Mouse (Mus musculus) fat pad, adult 2 months (tissue): ENCODE results near the gene Nrgn.

Experiments
- DNase-seq: peaks from one replicate; pipeline ENCODE4 v3.0.0-alpha.2; 2011; ENCODE audit warnings: low read depth, low spot score; ENCODE audit errors: extremely low read depth

Gene Nrgn

DNA sequence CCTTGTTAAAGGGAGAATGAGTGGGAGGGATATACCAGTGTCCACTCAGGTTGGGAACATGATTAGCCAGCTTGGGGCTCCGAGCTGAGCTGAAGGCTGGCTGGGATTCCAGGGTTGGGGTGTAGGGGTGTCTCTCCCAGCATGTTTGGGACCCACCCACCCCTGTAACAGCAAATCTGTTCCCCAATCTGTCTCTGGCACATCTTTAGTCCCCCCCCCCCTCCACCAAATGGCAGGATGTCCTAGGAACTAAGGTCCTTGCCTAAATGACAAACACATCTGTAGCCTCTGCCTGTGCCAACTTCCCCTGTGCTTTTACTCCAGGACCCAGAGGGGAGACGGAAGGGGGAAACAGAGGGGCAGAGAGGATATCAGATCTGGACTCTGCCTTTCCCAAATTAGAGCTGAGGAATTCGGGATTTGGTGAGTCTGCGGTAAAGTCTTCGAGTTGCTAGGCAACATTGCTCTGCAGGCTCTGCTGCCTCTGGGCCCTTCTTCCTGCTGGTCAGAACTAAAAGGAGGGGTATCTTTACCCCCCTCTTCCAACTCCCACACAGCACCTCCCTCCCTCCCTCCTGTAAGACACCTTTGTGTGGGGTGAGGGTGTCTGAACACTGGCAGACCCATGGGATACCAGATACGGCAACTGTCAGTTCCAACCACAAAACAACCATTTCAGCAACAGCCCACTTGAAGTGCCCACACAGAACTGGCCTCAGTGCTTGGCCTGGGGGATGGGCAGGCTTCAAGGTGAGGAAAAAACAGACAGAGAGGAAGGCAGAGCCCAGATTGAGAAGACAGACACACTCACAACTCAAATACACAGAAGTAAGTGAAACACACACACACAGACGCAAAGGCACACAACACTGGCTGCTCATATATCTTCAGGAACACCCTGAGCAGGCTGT is 2.4 kb upstream of the Nrgn start, which contains the start of gene Siae:
Gene Siae, plus strand, starts transcription at position 861 of the 911 bp plus-strand sequence.
- no peak for DNase-seq

DNA sequence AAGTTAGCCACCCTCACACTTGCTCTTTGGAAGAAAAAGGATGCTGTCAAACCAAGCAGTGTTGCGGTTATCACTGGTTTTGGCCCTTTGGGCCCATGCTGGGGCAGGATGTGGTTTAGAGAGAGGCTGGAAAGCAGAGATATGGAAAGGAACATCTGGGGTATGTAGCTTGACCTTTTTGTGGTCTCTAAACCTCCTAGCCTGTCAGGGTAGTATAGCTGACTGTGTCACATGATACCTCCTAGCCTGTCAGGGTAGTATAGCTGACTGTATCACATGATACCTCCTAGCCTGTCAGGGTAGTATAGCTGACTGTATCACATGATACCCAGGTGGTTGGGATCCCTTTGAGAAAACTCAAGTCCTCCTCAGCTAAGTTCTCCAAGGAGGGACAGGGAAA is 1.6 kb upstream of the Nrgn start:
- DNase-seq: no peak

DNA sequence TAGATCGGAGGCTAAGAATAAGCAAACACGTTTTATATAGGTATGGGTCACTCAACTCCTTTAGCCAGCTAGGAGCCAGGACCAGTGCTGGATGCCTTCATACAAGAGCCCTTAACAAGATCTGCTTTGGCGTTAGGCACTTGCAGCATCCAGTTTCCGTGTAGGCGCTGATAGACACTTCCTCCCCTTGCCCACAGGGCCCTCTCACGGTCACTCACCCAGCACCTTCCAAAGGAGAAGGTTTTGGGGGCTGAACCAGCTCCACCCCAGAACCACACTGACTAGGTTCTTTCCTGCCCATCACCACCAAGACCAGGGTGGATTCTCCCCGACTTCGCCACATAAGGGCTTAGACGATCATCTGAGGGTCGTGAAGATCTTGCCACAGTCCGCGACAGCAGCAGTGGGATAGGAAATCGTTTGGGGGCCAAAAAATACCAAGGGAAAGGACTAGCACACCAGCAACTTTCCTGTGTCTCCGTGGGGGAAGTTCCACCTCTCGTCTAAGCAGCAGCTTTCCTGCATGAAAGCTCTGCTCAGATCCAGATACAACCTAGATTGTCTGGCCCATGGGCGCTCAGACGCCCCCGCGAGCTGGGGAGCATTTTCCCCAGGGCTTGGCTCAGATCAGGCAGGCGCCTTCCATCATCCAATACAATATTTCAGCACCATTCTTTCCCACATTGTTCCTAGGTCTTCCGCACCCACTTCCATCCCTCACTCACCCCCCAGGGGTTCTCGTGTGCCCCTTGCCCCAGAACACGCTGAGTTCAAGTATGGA is 763 bp downstream of the Nrgn start:
- DNase-seq: no peak

DNA sequence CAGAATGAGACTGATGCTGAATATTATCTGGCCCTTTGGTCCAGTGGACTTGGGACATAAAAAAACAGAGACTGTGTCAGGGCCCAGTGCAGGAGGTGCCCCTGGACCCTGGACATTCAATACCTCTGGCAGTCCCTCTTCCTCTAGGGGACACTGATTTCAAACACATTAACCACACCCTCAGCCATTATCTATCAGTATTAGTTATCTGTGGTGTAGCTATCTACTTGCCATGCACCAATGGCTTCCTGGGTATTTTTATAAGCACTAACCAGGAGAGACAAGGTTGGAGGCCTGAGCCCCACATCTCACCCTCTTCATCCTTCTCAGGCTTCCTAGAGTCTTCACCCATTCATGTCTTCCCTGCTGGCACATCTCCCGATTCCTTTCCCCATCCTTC is 2.3 kb downstream of the Nrgn start:
- no peak for DNase-seq

DNA sequence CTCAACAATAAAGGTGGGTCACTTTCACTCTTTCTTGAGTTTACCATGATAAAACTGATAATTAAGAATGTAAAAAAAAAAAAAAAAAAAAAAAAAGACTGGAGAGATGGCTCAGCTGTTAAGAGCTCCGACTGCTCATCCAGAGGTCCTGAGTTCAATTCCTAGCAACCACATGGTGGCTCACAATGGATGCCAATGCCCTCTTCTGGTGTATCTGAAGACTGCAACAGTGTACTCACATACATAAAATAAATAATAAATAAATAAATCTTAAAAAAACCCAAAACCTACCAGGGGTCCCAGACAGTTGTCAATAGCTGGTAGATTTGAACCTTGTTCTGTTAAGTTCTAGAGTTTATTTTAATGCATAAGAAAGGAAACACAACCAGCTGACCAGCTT is 5.8 kb downstream of the Nrgn start:
- DNase-seq: no peak

DNA sequence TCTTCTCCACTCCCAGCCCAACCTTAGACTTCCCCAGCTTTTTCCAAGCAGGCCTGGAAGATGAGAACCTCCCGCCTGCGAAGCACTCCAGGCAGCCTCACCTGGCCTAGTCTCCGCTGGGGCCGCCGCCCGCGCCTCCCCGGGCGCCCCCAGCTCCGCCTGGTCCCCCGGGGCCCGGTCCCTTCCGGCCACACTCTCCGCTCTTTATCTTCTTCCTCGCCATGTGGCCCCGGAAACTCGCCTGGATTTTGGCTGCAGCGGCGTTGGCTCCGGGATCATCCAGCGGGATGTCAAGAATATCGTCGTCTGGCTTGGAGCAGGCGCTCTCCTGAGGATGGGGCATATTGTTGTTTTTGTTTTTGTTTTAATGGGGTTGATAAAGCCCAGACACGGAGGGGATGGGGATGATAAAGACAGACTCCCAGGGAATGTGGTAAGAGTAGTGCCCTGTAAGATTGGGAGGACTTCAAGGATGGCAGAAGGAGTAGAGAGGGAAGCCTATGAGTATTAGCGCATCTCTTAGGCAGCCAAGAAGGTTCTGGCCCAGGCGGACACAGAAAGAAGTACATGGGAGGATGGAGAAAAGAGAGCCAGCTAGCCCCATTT is 6.8 kb downstream of the Nrgn start:
- DNase-seq: no peak

DNA sequence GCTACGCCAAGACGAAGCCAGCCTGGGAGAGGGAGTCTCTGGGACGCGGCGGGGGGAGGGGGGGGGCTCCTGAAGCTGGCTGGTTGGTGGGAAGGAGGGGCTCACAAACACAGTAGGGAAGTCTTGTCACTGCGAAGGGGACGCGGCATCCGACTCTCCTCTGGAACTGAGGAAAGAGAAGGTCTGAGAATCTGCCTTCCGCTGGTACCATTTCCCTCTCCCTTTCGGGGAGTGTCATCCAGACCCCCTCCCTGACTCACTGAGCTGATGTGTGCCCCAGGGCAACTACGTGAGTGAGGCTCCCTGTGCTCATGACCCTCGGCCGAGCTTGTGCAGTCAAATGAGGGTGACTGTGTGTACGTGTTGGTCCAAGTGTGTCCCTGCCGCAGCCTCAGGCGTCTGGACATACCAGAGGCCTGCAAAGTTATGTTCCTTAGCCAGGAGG is 7.5 kb downstream of the Nrgn start:
- DNase-seq: no peak

DNA sequence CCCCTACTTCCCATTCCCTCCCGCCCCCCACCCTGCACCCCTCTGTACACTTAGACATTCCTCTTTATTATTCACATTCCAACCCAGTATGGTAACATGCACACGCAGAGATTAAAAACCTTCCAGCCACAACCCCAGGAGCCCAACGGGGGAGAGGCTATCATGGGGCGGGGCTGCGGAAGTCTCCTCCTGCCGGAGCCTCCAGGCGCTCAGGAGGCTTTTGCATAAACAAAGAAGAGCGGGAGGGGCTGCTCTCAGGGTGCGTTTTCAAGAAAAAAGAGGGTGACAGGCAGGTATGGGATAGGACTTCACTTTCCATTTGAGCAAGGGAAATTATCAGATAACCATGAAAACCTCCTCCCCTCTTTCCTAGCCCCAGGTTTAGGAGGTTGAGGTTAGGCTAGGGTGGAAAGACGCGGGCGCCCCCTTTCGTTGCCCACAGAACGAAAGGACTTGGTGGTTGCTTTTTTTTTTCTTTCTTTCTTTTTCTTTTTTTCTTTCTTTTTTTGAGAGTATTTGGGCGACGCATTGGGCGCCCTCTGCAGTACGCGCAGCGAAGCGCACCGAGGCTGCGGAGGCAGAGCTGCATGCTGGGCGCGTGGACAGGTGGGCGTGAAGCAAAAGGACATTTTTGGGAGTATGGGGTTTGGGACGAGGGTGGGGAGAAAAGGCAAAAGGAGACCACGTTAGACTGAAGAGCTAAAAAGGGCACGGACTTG is 8.1 kb downstream of the Nrgn start:
- DNase-seq: no peak

DNA sequence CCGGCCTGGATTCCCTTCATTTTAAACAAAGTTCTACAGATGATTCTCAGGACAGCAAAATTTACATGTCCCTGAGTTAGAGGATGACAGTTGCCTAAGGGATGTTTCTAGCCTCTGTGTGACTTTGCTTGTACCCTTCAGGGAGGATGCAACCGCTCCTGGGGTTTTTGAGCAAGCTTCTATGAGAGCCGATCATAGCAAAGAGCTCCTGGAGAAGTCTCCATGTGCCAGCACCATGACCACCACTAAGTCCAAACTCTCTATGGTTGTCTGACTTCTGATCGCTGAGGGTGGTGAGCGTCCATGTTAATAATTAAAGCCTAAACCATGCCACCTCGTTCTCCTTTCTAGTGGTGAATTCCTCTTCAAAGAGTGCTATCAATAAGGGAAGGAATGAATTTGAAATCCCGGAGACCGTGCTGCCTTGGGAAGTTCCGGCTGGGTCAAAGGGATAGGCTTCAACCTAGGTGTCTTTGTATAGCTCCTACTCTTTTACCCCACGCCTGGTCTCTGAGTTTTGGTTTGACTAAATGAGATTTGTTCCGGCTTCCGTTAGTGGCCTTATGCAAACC is 8.7 kb downstream of the Nrgn start:
- no peak for DNase-seq

DNA sequence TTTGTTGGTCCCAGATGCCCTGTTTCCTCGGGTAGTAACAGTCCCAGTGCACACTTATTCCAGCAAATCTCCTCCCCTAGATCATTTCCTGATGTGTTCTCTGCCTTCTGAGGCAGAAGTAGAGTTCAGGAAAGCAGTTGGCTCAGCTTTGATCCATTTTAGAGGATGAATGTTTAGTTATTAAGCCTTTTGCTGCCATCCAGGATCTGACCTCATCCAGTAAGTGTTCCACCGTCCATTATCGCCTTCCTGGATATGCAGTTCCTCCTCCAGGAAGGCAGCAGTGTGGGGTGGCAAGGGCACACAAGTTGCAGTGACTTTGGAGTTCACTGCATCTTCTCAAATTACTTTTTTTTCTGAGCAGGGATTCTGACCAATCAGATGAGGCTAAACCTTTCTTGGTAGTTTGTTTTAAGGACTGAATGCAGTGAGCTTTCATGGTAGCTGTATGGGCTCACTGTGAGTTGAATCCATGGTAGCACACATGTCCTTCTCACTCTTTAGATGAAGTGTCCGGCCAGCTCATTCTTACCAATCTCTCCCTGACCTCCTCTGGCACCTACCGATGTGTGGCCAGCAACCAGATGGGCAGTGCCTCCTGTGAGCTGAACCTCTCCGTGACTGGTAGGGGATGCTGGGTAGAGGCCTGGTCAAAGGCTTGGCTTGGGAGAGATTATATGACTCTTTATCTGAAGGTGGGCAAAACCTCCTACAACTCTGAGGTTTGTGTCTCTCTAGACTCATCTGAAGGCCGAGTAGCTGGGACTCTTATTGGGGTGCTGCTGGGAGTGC is 10.7 kb downstream of the Nrgn start:
- DNase-seq: no peak

DNA sequence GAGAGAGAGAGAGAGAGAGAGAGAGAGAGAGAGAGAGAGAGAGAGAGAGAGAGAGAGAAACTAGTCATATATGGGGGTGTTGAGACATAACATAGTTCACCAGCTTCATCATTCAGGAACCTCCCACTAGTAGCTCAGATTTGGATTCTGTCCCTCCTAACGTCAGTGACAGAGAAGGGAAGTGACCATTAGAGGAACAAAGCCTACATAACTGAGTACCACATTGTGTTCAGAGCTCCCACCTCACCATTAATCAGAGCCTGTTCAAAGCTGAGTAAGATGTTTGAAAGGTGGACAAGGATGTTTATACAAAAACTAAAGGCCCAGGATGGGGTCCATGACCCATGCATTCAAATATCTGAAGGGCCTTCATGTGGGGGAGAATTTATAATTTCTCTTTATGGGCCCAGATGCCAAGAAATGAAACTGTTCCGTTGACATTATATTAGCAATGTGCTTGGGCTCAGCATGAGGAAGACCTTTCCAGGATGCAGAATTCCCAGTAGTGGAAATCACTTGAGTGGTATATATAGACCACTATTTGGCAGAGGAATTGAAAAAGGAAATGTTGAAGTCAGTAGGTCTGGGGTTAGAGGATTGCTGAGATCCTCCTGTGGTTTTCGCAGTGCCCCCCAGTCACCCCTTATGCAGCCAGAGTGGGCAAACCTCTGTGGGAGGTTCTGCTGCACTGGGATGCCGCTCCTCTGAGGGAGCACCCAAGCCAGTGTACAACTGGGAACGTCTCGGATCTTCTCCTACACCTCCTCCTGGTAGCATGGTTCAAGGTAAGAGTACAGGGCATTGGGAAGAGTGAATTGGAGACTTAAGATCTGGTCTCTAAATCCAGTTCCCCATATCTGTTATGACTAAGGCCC is 11.8 kb downstream of the Nrgn start:
- no peak for DNase-seq

DNA sequence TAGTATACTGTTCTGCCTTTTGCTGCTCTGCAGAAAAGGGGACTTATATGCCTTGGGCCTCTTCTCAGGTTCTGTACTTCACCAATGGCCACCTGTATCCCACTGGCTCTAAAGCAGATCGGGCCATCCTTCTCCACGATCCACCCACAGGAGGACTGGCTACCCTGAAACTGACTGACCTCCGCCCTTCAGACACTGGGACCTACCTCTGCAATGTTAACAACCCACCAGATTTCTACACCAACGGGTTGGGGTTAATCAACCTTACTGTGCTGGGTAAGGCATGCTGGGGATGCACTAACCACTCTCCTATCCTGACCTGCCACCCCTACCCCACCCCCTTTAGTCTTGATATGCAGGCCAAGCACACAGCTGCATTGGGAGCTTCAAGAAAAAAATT is 12.5 kb downstream of the Nrgn start:
- no peak for DNase-seq

DNA sequence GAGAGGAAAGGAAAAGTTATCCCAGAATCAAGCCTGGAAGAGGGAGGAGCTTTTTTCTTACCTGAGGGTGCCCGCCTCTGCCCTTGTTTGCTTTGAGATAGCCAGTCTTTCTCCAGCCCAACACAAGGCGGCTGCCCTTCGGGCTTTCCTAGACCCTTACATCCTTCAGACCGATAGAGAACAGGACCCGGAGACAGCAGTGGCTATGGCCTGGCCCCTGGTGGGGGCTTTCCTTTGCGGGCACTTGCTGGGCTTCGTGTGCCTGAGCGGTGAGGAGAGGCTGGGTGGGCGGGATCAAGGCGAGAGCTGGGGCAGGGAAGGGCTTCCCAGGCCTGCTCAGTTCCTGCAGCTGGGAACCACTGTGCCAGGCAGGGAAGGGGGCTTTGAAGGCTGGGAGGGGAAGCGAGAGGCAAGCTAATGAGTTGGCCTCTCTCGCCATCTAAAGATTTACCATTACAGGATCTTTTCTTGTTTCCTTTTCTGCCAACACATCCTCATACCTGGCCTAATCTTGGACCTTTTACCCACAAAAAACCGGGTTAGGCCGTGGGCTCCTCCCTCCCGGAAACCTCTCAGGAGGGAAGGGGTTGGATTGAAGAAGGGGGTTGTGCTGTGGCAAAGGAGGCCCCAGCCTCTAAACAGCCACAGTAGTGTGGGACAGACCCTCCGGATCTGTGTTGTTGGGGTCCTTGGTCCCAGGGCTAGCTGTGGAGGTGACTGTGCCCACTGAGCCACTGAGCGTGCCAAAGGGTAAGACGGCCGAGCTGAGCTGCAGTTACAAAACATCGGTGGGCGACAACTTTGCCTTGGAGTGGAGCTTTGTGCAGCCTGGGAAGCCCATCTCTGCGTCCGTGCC is 13.3 kb downstream of the Nrgn start, which contains the start of gene Vsig2:
Gene Vsig2, plus strand, starts transcription at position 86 of the 856 bp plus-strand sequence.
- no peak for DNase-seq

DNA sequence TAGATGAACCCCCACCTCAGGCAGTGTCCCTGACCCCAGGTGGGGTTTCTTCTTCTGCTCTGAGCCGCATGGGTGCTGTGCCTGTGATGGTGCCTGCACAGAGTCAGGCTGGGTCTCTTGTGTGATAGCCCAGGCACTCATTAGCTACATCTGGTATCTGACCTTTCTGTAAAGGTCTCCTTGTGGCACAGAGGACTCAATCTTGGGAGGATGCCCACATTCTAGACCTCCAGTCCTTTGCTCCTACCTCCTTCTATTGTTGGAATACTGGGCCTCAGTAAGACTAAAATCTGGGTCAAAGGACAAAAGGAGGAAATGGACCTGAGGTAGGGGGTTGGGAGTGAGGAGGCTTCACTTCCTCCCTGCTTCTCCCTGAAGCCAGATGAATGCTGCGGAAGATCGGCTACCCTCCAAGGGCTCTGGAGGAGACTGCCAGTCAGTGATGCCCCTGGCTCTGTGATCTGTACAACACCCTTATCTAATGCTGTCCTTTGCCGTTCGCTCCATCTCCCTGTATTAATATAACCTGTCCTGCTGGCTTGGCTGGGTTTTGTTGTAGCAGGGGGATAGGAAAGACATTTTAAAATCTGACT is 14.9 kb downstream of the Nrgn start:
- no peak for DNase-seq

DNA sequence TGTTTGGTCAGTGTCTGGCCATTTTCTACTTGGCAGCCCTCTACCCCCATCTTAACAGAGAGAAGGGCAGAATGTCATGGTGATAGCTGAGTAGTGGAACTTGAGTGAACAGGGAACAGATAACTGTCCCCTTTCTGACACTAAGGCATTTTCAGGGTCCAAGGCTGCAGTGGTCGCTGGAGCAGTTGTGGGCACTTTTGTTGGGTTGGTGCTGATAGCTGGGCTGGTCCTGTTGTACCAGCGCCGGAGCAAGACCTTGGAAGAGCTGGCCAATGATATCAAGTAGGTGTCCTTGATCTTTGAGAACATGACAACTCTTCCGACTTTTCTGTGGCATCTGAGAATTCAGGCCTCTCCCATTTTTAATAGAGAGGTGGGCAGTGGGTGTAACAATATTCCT is 15.9 kb downstream of the Nrgn start:
- no peak for DNase-seq

DNA sequence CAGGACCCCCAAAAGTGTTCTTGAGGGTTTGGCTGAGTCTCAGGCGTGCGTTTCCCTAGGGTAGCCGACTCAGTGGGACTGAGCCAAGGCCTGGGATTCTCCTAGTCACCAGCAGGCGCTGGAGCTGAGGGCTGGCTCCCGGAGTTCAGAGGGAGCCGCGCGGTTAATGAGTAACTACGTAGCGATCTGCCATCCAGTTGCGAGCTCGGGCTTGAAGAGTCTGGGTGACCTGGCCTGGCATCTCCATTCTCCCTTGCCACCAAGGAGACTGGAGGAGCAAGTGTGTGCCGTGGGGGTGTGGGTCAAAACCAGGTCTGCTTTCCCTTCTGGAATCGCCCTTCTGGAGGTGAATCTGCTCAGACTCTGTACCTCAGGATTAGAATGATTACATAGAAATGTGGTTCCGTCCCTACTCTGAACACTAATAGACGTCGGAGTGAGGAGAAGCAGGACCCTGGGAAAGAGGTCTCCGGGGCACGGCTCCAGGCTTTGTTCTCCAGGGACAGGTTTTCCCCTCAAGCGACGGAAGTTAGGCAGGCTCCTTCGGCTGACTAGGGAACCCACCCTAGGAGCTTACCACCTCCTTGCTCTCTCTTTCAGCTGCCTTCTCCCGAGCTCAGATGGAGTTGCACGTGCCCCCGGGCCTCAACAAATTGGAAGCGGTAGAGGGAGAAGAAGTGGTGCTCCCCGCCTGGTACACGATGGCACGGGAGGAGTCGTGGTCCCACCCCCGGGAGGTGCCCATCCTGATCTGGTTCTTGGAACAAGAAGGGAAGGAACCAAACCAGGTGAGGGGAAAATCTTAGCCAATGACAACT is 21.6 kb downstream of the Nrgn start:
- DNase-seq: no peak
